Mouse (Mus musculus): ENCODE results near the gene Qrsl1. TPM values are rescaled to one million over a fixed set of nuclear protein-coding genes. Genes with fewer than 3 reads are reported as not detected.

Qrsl1 gene
- polyA plus RNA-seq, 1 experiment from 2014 or later: 26.1 TPM

- ATAC-seq: no peak
- no peak overlapping the region for H3K4me2 ChIP-seq (ENCODE audit: low read length)
- H3K9ac ChIP-seq (ENCODE audit: low read depth, low read length): no peak overlapping the region
- no peaks in the 10 kb centered on the region for H3K27me3 ChIP-seq (replicated peaks; ENCODE audit: control insufficient read depth, insufficient read depth, low read length)
- H3K4me3 ChIP-seq (ENCODE audit: low read length): no peak overlapping the region
- 95% methylated on average over 4 of the region's 4 CpGs for WGBS
- H3K9me3 ChIP-seq (ENCODE audit: control insufficient read depth, low read length): no peaks in the 10 kb centered on the region
- H3K36me3 ChIP-seq (ENCODE audit: control insufficient read depth, insufficient read depth, low read length): peaks cover 9% of the 10 kb centered on the region; the same call in 1 of the 2 replicates
- H3K4me1 ChIP-seq (ENCODE audit: control insufficient read depth, insufficient read depth, low read depth, low read length): no peaks in the 10 kb centered on the region
- no peak overlapping the region for H3K27ac ChIP-seq (ENCODE audit: low read depth, low read length)
Measured at GRCm38 (mm10) chr10:43892971-43893370, 8.6 kb downstream of the Qrsl1 start.

DNA sequence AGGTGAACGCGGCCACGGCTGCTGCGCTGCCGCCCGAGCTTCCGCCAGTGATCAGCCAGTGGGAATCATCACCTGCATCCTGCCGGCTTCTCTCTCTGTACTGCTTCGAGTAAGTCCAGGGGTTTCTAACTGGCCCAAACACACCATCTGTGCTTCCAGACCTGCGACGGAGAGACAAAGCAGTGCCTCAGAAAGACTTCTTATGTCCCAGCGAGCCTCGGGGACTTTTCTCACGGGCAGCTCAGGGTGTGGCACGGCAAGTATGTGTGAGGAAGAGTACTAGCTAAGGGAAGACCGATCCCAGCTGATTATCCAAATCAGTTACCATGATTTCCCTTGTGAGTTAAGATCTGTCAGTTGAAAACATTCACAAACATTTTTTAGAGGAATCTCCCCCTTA, 12.6 kb downstream of the Qrsl1 start:
- 92% methylated on average over 16 of the region's 16 CpGs for WGBS
- peaks cover 10% of the 10 kb centered on the region for H3K36me3 ChIP-seq (ENCODE audit: control insufficient read depth, insufficient read depth, low read length)
- H3K9ac ChIP-seq (ENCODE audit: low read depth, low read length): no peak overlapping the region
- H3K9me3 ChIP-seq (ENCODE audit: control insufficient read depth, low read length): no peaks in the 10 kb centered on the region
- H3K4me1 ChIP-seq (ENCODE audit: control insufficient read depth, insufficient read depth, low read depth, low read length): no peaks in the 10 kb centered on the region
- H3K4me2 ChIP-seq (ENCODE audit: low read length): no peak overlapping the region
- no peaks in the 10 kb centered on the region for H3K27me3 ChIP-seq (replicated peaks; ENCODE audit: control insufficient read depth, insufficient read depth, low read length)
- no peak overlapping the region for H3K4me3 ChIP-seq (ENCODE audit: low read length)
- no peak overlapping the region for H3K27ac ChIP-seq (ENCODE audit: low read depth, low read length)
- ATAC-seq: no peak

DNA sequence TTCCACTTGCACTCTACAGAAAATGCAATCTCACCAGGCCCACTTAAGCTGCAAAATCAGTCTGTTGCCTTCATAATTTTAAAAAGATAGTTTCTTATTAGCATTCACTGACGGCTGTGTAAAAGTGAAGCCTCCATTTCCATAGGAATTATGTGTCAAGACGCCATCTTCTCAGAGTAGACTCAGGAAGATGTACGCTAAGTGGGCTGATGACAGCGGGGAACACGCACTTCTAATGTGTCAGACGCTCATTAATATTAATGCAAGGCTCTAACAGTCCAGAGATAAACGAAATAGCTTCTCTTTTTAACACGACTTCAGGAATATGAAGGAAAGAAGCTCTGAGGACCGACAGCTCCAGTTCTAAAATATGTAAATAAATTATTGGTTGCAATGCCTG, 13.9 kb downstream of the Qrsl1 start:
- Histone ChIP-seq H3K27ac (ENCODE audit: low read depth, low read length) (no peak overlapping the region), H3K4me3 (ENCODE audit: low read length) (no peak overlapping the region), H3K4me1 (ENCODE audit: control insufficient read depth, insufficient read depth, low read depth, low read length) (no peaks in the 10 kb centered on the region), H3K4me2 (ENCODE audit: low read length) (no peak overlapping the region), H3K27me3 (replicated peaks; ENCODE audit: control insufficient read depth, insufficient read depth, low read length) (no peaks in the 10 kb centered on the region), H3K36me3 (ENCODE audit: control insufficient read depth, insufficient read depth, low read length) (peaks cover 7% of the 10 kb centered on the region), H3K9me3 (ENCODE audit: control insufficient read depth, low read length) (no peaks in the 10 kb centered on the region), H3K9ac (ENCODE audit: low read depth, low read length) (no peak overlapping the region)
- no peak for ATAC-seq
- 64% methylated on average over 9 of the region's 9 CpGs for WGBS

GRCm38 (mm10) chr10:43871458-43871857, 30.1 kb downstream of the Qrsl1 start:
- no peak for ATAC-seq

DNA sequence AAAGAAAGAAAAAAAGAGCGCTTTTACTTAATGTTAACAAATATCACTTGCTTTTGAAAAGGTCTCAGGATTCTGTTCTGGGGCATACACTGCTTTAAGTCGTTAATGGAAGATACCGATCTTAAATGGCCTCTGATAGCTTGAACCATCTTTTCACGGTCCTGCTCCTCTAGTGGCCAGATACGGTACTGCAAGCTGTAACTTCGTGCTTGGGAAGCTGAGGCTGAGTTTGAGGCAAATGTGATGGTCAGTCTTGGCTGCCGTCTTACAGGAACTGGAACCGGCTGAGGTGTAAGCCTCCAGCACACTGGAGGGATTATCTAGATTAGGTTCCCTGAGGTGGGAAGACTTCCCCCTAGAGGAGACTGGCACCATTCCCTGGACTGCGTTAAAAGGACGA, 30.8 kb downstream of the Qrsl1 start:
- Histone ChIP-seq H3K36me3 (ENCODE audit: control insufficient read depth, insufficient read depth, low read length) (0 out of 2 replicates have a peak, but pooled peaks cover 2% of the 10 kb centered on the region), H3K9ac (ENCODE audit: low read depth, low read length) (no peak overlapping the region), H3K4me1 (ENCODE audit: control insufficient read depth, insufficient read depth, low read depth, low read length) (no peaks in the 10 kb centered on the region), H3K4me3 (ENCODE audit: low read length) (no peak overlapping the region), H3K27me3 (replicated peaks; ENCODE audit: control insufficient read depth, insufficient read depth, low read length) (no peaks in the 10 kb centered on the region), H3K9me3 (ENCODE audit: control insufficient read depth, low read length) (no peaks in the 10 kb centered on the region), H3K4me2 (ENCODE audit: low read length) (no peak overlapping the region), H3K27ac (ENCODE audit: low read depth, low read length) (no peak overlapping the region)
- 73% methylated on average over 10 of the region's 10 CpGs for WGBS
- ATAC-seq: no peak

More at GRCm38 (mm10) chr10:43871458-43871857, 30.1 kb downstream of the Qrsl1 start:
- Histone ChIP-seq H3K36me3 (ENCODE audit: control insufficient read depth, insufficient read depth, low read length) (0 out of 2 replicates have a peak, but pooled peaks cover 2% of the 10 kb centered on the region), H3K27ac (ENCODE audit: low read depth, low read length) (no peak overlapping the region), H3K27me3 (replicated peaks; ENCODE audit: control insufficient read depth, insufficient read depth, low read length) (no peaks in the 10 kb centered on the region), H3K4me3 (ENCODE audit: low read length) (no peak overlapping the region), H3K4me2 (ENCODE audit: low read length) (no peak overlapping the region), H3K4me1 (ENCODE audit: control insufficient read depth, insufficient read depth, low read depth, low read length) (no peaks in the 10 kb centered on the region), H3K9me3 (ENCODE audit: control insufficient read depth, low read length) (no peaks in the 10 kb centered on the region), H3K9ac (ENCODE audit: low read depth, low read length) (no peak overlapping the region)
- WGBS: 94% methylated on average over 1 of the region's 1 CpGs

GRCm38 (mm10) chr10:43856351-43856750, 45.2 kb downstream of the Qrsl1 start:
- Histone ChIP-seq H3K36me3 (ENCODE audit: control insufficient read depth, insufficient read depth, low read length) (no peaks in the 10 kb centered on the region), H3K27me3 (replicated peaks; ENCODE audit: control insufficient read depth, insufficient read depth, low read length) (no peaks in the 10 kb centered on the region), H3K4me2 (ENCODE audit: low read length) (no peak overlapping the region), H3K9ac (ENCODE audit: low read depth, low read length) (no peak overlapping the region), H3K4me1 (ENCODE audit: control insufficient read depth, insufficient read depth, low read depth, low read length) (no peaks in the 10 kb centered on the region), H3K27ac (ENCODE audit: low read depth, low read length) (no peak overlapping the region), H3K4me3 (ENCODE audit: low read length) (no peak overlapping the region), H3K9me3 (ENCODE audit: control insufficient read depth, low read length) (no peaks in the 10 kb centered on the region)
- WGBS: 89% methylated on average over 3 of the region's 3 CpGs
- no peak for ATAC-seq

DNA sequence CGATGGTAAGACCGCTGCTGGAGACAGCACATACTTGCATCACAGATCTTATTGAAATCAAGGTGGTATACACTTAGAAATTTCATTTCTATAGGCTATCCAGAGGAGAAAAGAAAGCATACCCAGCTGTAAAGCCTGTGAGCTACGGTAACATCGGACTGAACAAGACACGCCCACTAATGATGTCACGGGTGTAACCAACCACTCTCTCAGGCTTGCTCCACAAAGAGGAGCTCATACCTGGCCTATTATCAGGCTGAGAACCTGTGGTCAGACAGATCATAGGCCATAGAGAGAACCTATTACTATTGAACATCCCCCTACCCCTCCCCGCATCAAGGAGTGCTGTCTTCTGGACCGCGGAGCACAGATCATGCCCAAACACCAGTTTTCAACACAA, 45.6 kb downstream of the Qrsl1 start:
- WGBS: 97% methylated on average over 9 of the region's 9 CpGs

DNA sequence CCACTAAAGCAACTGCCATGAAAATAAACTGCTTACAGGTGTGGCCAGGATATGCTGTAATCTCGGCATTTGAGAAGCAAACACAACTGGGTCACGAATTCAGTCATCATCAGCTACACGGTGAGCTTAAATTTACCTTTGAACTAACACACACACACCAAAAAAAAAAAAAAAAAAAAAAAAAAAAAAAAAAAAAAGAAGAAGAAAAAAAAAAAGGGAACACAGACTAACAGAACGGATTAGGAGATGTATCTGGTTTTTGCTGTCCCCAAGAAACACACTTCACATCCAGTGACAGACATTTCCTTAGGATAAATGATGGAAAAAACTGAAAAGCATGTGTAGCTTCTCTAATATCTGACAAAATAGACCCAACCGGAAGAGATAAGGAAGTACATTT, 49.6 kb downstream of the Qrsl1 start:
- Histone ChIP-seq H3K36me3 (ENCODE audit: control insufficient read depth, insufficient read depth, low read length) (no peaks in the 10 kb centered on the region), H3K9me3 (ENCODE audit: control insufficient read depth, low read length) (no peaks in the 10 kb centered on the region), H3K9ac (ENCODE audit: low read depth, low read length) (no peak overlapping the region), H3K4me1 (ENCODE audit: control insufficient read depth, insufficient read depth, low read depth, low read length) (no peaks in the 10 kb centered on the region), H3K27ac (ENCODE audit: low read depth, low read length) (no peak overlapping the region), H3K4me3 (ENCODE audit: low read length) (no peak overlapping the region), H3K27me3 (replicated peaks; ENCODE audit: control insufficient read depth, insufficient read depth, low read length) (no peaks in the 10 kb centered on the region), H3K4me2 (ENCODE audit: low read length) (no peak overlapping the region)
- 91% methylated on average over 5 of the region's 5 CpGs for WGBS
- ATAC-seq: no peak

More for the DNA sequence above, 45.6 kb downstream of the Qrsl1 start:
- Histone ChIP-seq H3K9me3 (ENCODE audit: control insufficient read depth, low read length) (no peaks in the 10 kb centered on the region), H3K4me2 (ENCODE audit: low read length) (no peak overlapping the region), H3K27me3 (replicated peaks; ENCODE audit: control insufficient read depth, insufficient read depth, low read length) (no peaks in the 10 kb centered on the region), H3K9ac (ENCODE audit: low read depth, low read length) (no peak overlapping the region), H3K36me3 (ENCODE audit: control insufficient read depth, insufficient read depth, low read length) (no peaks in the 10 kb centered on the region), H3K4me3 (ENCODE audit: low read length) (no peak overlapping the region), H3K27ac (ENCODE audit: low read depth, low read length) (no peak overlapping the region), H3K4me1 (ENCODE audit: control insufficient read depth, insufficient read depth, low read depth, low read length) (no peaks in the 10 kb centered on the region)
- ATAC-seq: no peak

DNA sequence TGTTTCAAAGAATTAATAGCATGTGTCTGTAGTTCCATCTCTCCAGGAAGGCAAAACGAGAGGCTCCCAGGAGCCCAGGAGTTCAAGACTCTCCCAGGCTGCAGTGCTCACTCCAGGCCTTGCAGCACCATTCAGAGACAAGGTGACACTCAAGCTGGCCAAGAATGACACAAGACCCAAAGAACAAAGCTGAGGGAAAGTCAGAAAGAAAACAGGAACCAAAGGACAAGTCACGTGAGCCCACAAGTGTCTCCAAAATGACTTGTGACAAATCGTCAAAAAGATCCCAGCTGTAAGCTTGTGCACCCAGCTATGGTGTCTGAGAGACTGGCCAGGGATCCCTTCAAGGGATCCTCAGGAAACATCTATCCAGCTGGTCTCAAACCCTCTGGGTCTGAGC, 52.1 kb downstream of the Qrsl1 start:
- no peak overlapping the region for H3K4me3 ChIP-seq (ENCODE audit: low read length)
- H3K36me3 ChIP-seq (ENCODE audit: control insufficient read depth, insufficient read depth, low read length): no peaks in the 10 kb centered on the region
- H3K9me3 ChIP-seq (ENCODE audit: control insufficient read depth, low read length): no peaks in the 10 kb centered on the region
- H3K4me2 ChIP-seq (ENCODE audit: low read length): no peak overlapping the region
- no peaks in the 10 kb centered on the region for H3K4me1 ChIP-seq (ENCODE audit: control insufficient read depth, insufficient read depth, low read depth, low read length)
- H3K27ac ChIP-seq (ENCODE audit: low read depth, low read length): no peak overlapping the region
- 84% methylated on average over 3 of the region's 3 CpGs for WGBS
- no peak overlapping the region for H3K9ac ChIP-seq (ENCODE audit: low read depth, low read length)
- no peaks in the 10 kb centered on the region for H3K27me3 ChIP-seq (replicated peaks; ENCODE audit: control insufficient read depth, insufficient read depth, low read length)
- no peak for ATAC-seq

DNA sequence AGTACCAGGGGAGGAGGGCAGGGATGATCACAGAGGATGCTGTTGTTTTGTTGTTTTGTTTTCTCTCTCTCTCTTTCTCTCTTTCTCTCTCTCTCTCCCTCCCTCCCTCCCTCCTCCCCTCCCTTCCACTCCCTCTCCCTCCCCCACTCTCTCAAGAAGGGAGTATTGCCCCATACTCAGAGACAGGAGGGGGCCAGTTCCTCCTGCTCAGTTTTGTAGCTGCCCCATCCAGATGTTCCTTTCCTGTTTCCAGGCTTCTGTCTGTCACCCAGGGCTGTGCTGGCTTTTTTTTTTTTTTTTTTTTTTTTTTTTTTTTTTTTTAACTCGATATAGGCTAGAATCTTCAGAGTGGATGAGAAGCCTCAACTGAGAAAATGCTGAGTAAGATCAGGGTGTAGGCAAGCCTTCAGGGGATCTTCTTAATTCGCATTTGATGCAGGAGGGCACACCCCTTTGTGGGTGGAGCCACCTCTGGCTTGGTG, 55.4 kb downstream of the Qrsl1 start:
- Histone ChIP-seq H3K4me1 (ENCODE audit: control insufficient read depth, insufficient read depth, low read depth, low read length) (no peaks in the 10 kb centered on the region), H3K9me3 (ENCODE audit: control insufficient read depth, low read length) (no peaks in the 10 kb centered on the region), H3K9ac (ENCODE audit: low read depth, low read length) (no peak overlapping the region), H3K4me3 (ENCODE audit: low read length) (no peak overlapping the region), H3K4me2 (ENCODE audit: low read length) (no peak overlapping the region), H3K36me3 (ENCODE audit: control insufficient read depth, insufficient read depth, low read length) (no peaks in the 10 kb centered on the region), H3K27ac (ENCODE audit: low read depth, low read length) (no peak overlapping the region), H3K27me3 (replicated peaks; ENCODE audit: control insufficient read depth, insufficient read depth, low read length) (no peaks in the 10 kb centered on the region)
- ATAC-seq: no peak
- WGBS: 71% methylated on average over 2 of the region's 2 CpGs

Data from hindbrain, embryonic 16.5 days (tissue).